Mouse (Mus musculus): ENCODE measurements around the gene Gm45717. TPM values are rescaled to one million over a fixed set of nuclear protein-coding genes. Genes with fewer than 3 reads are reported as not detected.
A peak's percentile ranks its signal among the peaks of the same experiment; 100 is the strongest.

Gm45717 gene
- polyA plus RNA-seq, 1 experiment from 2014 or later: 0.97 TPM

- no peak overlapping the region for H3K4me3 ChIP-seq
- no peak for ATAC-seq (ENCODE audit: low FRiP score)
- H3K4me1 ChIP-seq: peaks cover 8% of the 10 kb centered on the region; the same call in 1 of the 2 replicates
- 0 out of 2 replicates have a peak, but pooled peaks cover under 1% of the 10 kb centered on the region for H3K27me3 ChIP-seq
- no peak overlapping the region for H3K4me2 ChIP-seq (replicated peaks)
- no peak overlapping the region for H3K27ac ChIP-seq
- WGBS: 50% methylated on average over 2 of the region's 2 CpGs
- no peaks in the 10 kb centered on the region for H3K36me3 ChIP-seq
- no peaks in the 10 kb centered on the region for H3K9me3 ChIP-seq (replicated peaks)
- no peak overlapping the region for H3K9ac ChIP-seq
Observed at GRCm38 (mm10) chr7:140961416-140961815, 5.7 kb upstream of the Gm45717 start.

GRCm38 (mm10) chr7:140960026-140960425 is 4.3 kb upstream of the Gm45717 start:
- Histone ChIP-seq H3K36me3 (no peaks in the 10 kb centered on the region), H3K27me3 (0 out of 2 replicates have a peak, but pooled peaks cover 3% of the 10 kb centered on the region), H3K9me3 (replicated peaks) (no peaks in the 10 kb centered on the region), H3K4me2 (replicated peaks) (no peak overlapping the region), H3K4me1 (peaks cover 12% of the 10 kb centered on the region), H3K27ac (no peak overlapping the region), H3K9ac (no peak overlapping the region), H3K4me3 (no peak overlapping the region)
- 61% methylated on average over 5 of the region's 5 CpGs for WGBS
- no peak for ATAC-seq (ENCODE audit: low FRiP score)

- Histone ChIP-seq H3K9ac (no peak overlapping the region), H3K4me3 (no peak overlapping the region), H3K36me3 (no peaks in the 10 kb centered on the region), H3K4me2 (replicated peaks) (no peak overlapping the region), H3K27me3 (0 out of 2 replicates have a peak, but pooled peaks cover 3% of the 10 kb centered on the region), H3K27ac (no peak overlapping the region), H3K9me3 (replicated peaks) (no peaks in the 10 kb centered on the region), H3K4me1 (peaks cover 18% of the 10 kb centered on the region)
- 7% methylated on average over 9 of the region's 9 CpGs for WGBS
- ATAC-seq (ENCODE audit: low FRiP score): no peak
Observed at GRCm38 (mm10) chr7:140959181-140959901, 3.6 kb upstream of the Gm45717 start.

GRCm38 (mm10) chr7:140956556-140956869 is 776 bp upstream of the Gm45717 start:
- Histone ChIP-seq H3K4me2 (replicated peaks) (peak overlapping the region; percentile 60; the same call in 1 of the 2 replicates), H3K9me3 (replicated peaks) (no peaks in the 10 kb centered on the region), H3K4me1 (peaks cover 24% of the 10 kb centered on the region), H3K4me3 (no peak overlapping the region), H3K27ac (no peak overlapping the region), H3K9ac (no peak overlapping the region), H3K27me3 (0 out of 2 replicates have a peak, but pooled peaks cover 3% of the 10 kb centered on the region), H3K36me3 (no peaks in the 10 kb centered on the region)
- WGBS: 56% methylated on average over 6 of the region's 6 CpGs
- no peak for ATAC-seq (ENCODE audit: low FRiP score)

GRCm38 (mm10) chr7:140955342-140955741 is 395 bp downstream of the Gm45717 start:
- WGBS: 18% methylated on average over 17 of the region's 17 CpGs
- peak overlapping the region; percentile 60 for H3K4me2 ChIP-seq (replicated peaks)
- peak overlapping the region; percentile 49 for H3K9ac ChIP-seq
- no peaks in the 10 kb centered on the region for H3K9me3 ChIP-seq (replicated peaks)
- peak overlapping the region; percentile 52; the same call in 1 of the 2 replicates for H3K27ac ChIP-seq
- 0 out of 2 replicates have a peak, but pooled peaks cover 3% of the 10 kb centered on the region for H3K27me3 ChIP-seq
- peaks cover 35% of the 10 kb centered on the region for H3K4me1 ChIP-seq
- H3K4me3 ChIP-seq: peak overlapping the region; percentile 39
- ATAC-seq (ENCODE audit: low FRiP score): peak; percentile 59
- no peaks in the 10 kb centered on the region for H3K36me3 ChIP-seq

- Histone ChIP-seq H3K36me3 (no peaks in the 10 kb centered on the region), H3K4me3 (peak overlapping the region; percentile 39), H3K4me1 (peaks cover 36% of the 10 kb centered on the region), H3K4me2 (replicated peaks) (peak overlapping the region; percentile 60), H3K9ac (peak overlapping the region; percentile 49), H3K9me3 (replicated peaks) (no peaks in the 10 kb centered on the region), H3K27ac (no peak overlapping the region), H3K27me3 (0 out of 2 replicates have a peak, but pooled peaks cover 3% of the 10 kb centered on the region)
- no peak for ATAC-seq (ENCODE audit: low FRiP score)
- 12% methylated on average over 9 of the region's 9 CpGs for WGBS
Observed at GRCm38 (mm10) chr7:140954733-140955071, 1.0 kb downstream of the Gm45717 start.

GRCm38 (mm10) chr7:140953800-140954732 is 1.7 kb downstream of the Gm45717 start:
- Histone ChIP-seq H3K27ac (no peak overlapping the region), H3K27me3 (0 out of 2 replicates have a peak, but pooled peaks cover 3% of the 10 kb centered on the region), H3K4me1 (peaks cover 30% of the 10 kb centered on the region), H3K4me3 (peak overlapping the region; percentile 39), H3K9me3 (replicated peaks) (no peaks in the 10 kb centered on the region), H3K36me3 (no peaks in the 10 kb centered on the region), H3K9ac (peak overlapping the region; percentile 49), H3K4me2 (replicated peaks) (peak overlapping the region; percentile 60)
- ATAC-seq (ENCODE audit: low FRiP score): no peak
- 69% methylated on average over 15 of the region's 15 CpGs for WGBS

GRCm38 (mm10) chr7:140953133-140953532 is 2.6 kb downstream of the Gm45717 start:
- H3K27me3 ChIP-seq: 0 out of 2 replicates have a peak, but pooled peaks cover 3% of the 10 kb centered on the region
- H3K4me1 ChIP-seq: peaks cover 27% of the 10 kb centered on the region
- no peak overlapping the region for H3K9ac ChIP-seq
- WGBS: 87% methylated on average over 11 of the region's 11 CpGs
- H3K4me2 ChIP-seq (replicated peaks): no peak overlapping the region
- no peak for ATAC-seq (ENCODE audit: low FRiP score)
- no peaks in the 10 kb centered on the region for H3K9me3 ChIP-seq (replicated peaks)
- H3K27ac ChIP-seq: no peak overlapping the region
- H3K36me3 ChIP-seq: no peaks in the 10 kb centered on the region
- H3K4me3 ChIP-seq: no peak overlapping the region

GRCm38 (mm10) chr7:140952441-140952840 is 3.3 kb downstream of the Gm45717 start:
- Histone ChIP-seq H3K9ac (no peak overlapping the region), H3K27me3 (0 out of 2 replicates have a peak, but pooled peaks cover 3% of the 10 kb centered on the region), H3K27ac (no peak overlapping the region), H3K4me1 (peaks cover 27% of the 10 kb centered on the region), H3K9me3 (replicated peaks) (no peaks in the 10 kb centered on the region), H3K36me3 (no peaks in the 10 kb centered on the region), H3K4me3 (no peak overlapping the region), H3K4me2 (replicated peaks) (no peak overlapping the region)
- WGBS: 84% methylated on average over 7 of the region's 7 CpGs
- no peak for ATAC-seq (ENCODE audit: low FRiP score)

GRCm38 (mm10) chr7:140951765-140952164 is 4.0 kb downstream of the Gm45717 start:
- Histone ChIP-seq H3K4me2 (replicated peaks) (no peak overlapping the region), H3K27me3 (0 out of 2 replicates have a peak, but pooled peaks cover 3% of the 10 kb centered on the region), H3K27ac (no peak overlapping the region), H3K4me3 (no peak overlapping the region), H3K9ac (no peak overlapping the region), H3K4me1 (peaks cover 27% of the 10 kb centered on the region), H3K9me3 (replicated peaks) (no peaks in the 10 kb centered on the region), H3K36me3 (no peaks in the 10 kb centered on the region)
- ATAC-seq (ENCODE audit: low FRiP score): no peak
- WGBS: 76% methylated on average over 5 of the region's 6 CpGs

- Histone ChIP-seq H3K4me3 (no peak overlapping the region), H3K4me2 (replicated peaks) (no peak overlapping the region), H3K9ac (no peak overlapping the region), H3K36me3 (no peaks in the 10 kb centered on the region), H3K27ac (0 out of 2 replicates have a peak overlapping the region, but pooled peaks have one; percentile 4), H3K27me3 (no peaks in the 10 kb centered on the region), H3K4me1 (peaks cover 27% of the 10 kb centered on the region), H3K9me3 (replicated peaks) (no peaks in the 10 kb centered on the region)
- WGBS: 46% methylated on average over 8 of the region's 8 CpGs
- no peak for ATAC-seq (ENCODE audit: low FRiP score)
Observed at GRCm38 (mm10) chr7:140951051-140951450, 4.7 kb downstream of the Gm45717 start.

- H3K36me3 ChIP-seq: no peaks in the 10 kb centered on the region; the same call in 1 of the 2 replicates
- H3K27ac ChIP-seq: no peak within 1 kb of the TSS
- H3K4me2 ChIP-seq (replicated peaks): no peak within 1 kb of the TSS
- no peak within 1 kb of the TSS for H3K9ac ChIP-seq
- H3K4me1 ChIP-seq: peaks cover 23% of the 10 kb centered on the region
- no peak within 1 kb of the TSS for H3K4me3 ChIP-seq
- no peaks in the 10 kb centered on the region for H3K9me3 ChIP-seq (replicated peaks)
- no peaks in the 10 kb centered on the region for H3K27me3 ChIP-seq
- 81% methylated on average over 16 of the region's 16 CpGs for WGBS
- ATAC-seq (ENCODE audit: low FRiP score): no peak
Observed at GRCm38 (mm10) chr7:140949824-140950530, 5.8 kb downstream of the Gm45717 start, which contains the start of gene Ifitm5. Ifitm5 (minus strand) TSS chr7:140950291.

Measured in hindbrain, embryonic 12.5 days (tissue).